Mouse (Mus musculus) heart, postnatal 0 days (tissue): ENCODE results near the gene Scaf1.

Source experiments
- CTCF ChIP-seq: IDR thresholded peaks from 2 replicates; pipeline ENCODE4 v1.5.1; 2016; ENCODE audit warnings: antibody characterized with exemption, control low read depth, low read depth
- EP300 ChIP-seq: IDR thresholded peaks from 2 replicates; pipeline ENCODE4 v1.6.1; 2016; ENCODE audit warnings: antibody characterized with exemption, low read depth

- no peak for TF ChIP-seq EP300
- TF ChIP-seq CTCF: no peak
These were observed 15.5 kb downstream of the Scaf1 start for GRCm38 (mm10) chr7:45000539-45001114.
